Mouse (Mus musculus): ENCODE measurements around the gene Gm17387.

The Gm17387 gene

GRCm38 (mm10) chr7:141047581-141048225 is 18.8 kb downstream of the Gm17387 start:
- peak in 1 of 2 experiments; percentile 74 for DNase-seq (ENCODE audit: low spot score in 2 of 2)

DNA sequence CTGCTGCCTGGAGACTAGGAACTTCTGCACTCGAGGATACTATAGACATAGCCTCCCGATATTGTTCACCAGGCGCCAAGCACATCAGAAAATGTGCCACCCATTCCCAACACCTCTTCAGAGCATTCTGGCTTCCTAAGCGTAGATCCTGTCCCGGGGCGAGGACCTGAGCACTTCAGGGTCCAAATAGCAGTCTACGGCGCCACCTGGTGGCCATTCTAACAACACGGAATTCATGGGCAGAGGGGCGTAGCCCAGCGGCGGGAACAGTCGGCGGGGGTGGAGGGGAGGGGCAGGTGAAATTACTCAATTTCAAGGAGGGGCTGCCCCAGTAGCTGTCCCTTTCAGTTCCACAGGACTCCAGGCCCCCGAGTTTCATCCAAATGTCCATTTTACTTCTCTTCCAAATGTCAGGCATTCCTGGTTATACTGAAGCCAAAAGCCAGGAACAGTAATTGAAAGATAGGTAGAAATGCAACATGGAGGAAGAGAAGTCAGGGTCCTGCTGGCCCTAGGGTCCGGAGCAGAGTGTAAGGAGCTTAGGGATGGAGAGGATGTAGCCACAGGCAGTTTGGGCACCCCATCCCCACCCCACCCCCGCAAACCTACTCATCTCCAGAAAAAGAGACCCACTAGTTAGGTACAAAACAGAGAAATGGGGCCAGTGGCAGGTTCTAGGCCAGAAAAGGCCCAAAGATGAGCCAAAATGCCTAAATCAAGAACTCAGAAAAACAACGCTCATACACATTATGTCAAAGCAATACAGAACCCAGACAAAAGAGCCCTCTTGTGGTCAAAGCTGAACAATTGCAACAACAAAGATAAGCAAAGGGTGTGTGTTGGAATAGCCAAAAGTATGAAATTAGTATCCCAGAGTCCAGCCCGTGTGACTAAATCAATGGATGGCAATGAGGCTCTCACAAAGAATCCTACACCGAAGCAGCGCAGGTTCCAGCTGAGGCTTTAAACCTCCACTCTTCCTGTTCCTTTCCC is 19.6 kb downstream of the Gm17387 start:
- DNase-seq (ENCODE audit: low spot score in 2 of 2): peak; percentile 88 to 96

GRCm38 (mm10) chr7:141049326-141049725 is 20.4 kb downstream of the Gm17387 start:
- DNase-seq (ENCODE audit: low spot score in 2 of 2): no peak

- DNase-seq (ENCODE audit: low spot score in 2 of 2): no peak
These were observed 22.2 kb downstream of the Gm17387 start for GRCm38 (mm10) chr7:141051060-141051685.

DNA sequence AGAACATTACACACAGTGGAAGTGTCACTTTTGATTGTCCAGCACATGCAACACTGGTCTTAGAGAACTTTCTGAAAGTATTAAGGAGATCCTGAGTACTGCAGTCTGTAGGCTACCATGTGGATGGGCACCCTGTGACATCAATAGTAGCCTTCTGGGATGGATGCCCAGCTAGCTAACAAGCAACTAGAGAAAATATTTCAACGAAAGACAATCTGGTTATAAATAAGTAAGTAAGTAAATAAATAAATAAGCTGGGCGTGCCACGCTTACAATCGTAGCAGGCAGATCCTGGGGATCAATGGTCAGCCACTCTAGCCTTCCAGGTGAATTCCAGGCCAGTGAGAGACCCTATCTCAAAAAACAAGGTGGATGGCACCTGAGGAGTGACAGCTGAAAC is 23.1 kb downstream of the Gm17387 start:
- no peak for DNase-seq (ENCODE audit: low spot score in 2 of 2)

DNA sequence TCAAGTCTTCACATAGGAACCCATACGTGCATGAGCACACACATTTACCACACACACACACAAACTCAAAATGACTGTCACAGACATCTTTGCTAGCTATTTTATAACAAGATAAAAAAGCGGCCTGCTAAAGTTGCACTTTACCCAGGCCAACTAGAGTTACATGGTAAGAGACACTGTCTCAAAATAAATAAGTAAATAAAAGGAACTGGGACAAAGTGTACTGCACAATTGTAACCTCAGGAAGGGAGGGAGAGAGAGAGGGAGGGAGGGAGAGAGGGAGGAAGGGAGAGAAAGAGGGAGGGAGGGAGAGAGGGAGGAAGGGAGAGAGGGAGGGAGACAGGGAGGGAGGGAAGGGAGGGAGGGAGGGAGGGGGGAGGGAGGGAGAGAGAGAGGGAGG is 23.5 kb downstream of the Gm17387 start:
- no peak for DNase-seq (ENCODE audit: low spot score in 2 of 2)

- DNase-seq (ENCODE audit: low spot score in 2 of 2): no peak
These were observed 26.9 kb downstream of the Gm17387 start for GRCm38 (mm10) chr7:141055785-141056184.

GRCm38 (mm10) chr7:141056976-141057375 is 28.0 kb downstream of the Gm17387 start:
- DNase-seq (ENCODE audit: low spot score in 2 of 2): no peak

DNA sequence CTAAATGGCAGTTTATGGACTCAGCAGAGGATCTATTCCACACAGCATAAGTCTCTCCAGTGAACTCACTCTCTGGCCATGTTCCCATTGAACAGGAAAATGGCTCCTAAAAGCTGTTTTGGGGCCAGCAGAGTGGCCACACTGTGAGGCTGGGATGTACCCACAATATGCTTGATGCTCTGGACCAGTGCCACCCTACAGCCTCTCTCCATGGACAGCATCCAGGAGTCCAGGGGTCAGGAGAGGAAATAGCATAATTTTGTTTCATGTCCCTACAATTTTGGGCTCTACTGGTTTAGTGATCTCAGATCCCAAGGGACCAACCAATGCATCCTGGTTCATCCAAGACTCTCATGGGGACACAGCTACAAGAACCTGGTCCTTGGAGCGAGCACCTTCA is 28.6 kb downstream of the Gm17387 start:
- no peak for DNase-seq (ENCODE audit: low spot score in 2 of 2)

- DNase-seq (ENCODE audit: low spot score in 2 of 2): no peak
These were observed 29.8 kb downstream of the Gm17387 start for GRCm38 (mm10) chr7:141058601-141059341.

DNA sequence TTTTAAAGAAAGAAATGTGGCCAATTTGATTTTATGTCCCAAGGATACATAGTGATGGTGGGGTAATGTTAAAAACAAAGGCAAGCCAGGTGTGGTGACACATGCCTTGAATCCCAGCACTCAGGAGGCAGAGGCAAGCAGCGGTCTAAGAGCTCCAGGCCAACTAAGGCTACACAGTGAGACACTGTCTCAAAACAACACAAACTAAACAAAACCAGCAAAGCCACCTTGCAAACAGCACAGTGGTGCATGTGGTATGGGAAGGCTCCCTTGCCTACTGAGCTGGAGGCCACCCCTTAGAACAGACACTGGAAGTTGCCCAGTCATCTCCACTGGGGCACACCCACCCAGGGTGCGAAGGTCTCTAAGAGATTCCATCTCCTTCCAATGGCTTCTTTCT is 31.0 kb downstream of the Gm17387 start:
- no peak for DNase-seq (ENCODE audit: low spot score in 2 of 2)

- DNase-seq (ENCODE audit: low spot score in 2 of 2): peak in 1 of 2 experiments; percentile 46
These were observed 31.7 kb downstream of the Gm17387 start, which contains the start of gene B4galnt4 for GRCm38 (mm10) chr7:141060426-141061242. Gene B4galnt4 (plus strand): TSS chr7:141061104.

GRCm38 (mm10) chr7:141061269-141061692 is 32.4 kb downstream of the Gm17387 start:
- no peak for DNase-seq (ENCODE audit: low spot score in 2 of 2)

DNA sequence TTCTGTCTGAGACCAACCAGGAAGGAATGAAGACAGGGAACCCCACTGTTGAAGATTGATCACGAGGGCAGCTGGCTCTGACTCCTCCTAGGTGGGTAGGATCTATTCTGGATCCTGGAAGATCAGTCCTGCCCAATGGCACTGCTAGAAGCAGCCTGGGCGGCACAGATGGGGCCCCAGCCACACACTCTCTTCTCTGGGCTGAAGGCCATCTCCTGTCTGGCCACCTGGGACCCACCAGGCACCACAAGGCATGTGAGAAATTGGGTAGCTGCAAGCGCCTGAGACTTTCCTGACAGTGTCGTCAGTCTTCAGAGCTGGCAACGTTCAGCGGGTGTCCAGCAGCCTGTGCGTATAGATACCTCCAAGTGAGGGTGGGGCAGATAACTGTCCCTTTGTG is 33.6 kb downstream of the Gm17387 start:
- DNase-seq (ENCODE audit: low spot score in 2 of 2): no peak

DNA sequence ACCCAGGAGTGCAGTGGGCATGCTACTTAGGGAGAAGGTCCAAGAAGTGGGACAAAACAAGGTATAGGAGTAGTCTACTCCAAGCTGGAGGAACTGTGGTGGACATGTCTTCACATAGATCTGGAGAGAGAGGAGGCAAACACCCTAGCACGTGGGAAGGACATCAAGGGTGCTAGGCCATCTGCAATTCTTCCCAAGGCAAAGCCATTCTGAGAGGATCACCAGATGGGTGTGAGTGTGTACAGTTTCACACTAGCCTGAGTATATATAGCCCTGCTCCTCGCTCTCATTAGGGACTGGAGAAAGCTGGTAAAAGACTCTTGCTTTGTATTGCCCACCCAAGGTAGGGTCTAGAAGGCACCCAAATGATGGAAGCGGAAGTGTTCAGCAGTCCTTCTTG is 34.4 kb downstream of the Gm17387 start:
- no peak for DNase-seq (ENCODE audit: low spot score in 2 of 2)

GRCm38 (mm10) chr7:141064175-141064574 is 35.2 kb downstream of the Gm17387 start:
- DNase-seq (ENCODE audit: low spot score in 2 of 2): no peak

DNA sequence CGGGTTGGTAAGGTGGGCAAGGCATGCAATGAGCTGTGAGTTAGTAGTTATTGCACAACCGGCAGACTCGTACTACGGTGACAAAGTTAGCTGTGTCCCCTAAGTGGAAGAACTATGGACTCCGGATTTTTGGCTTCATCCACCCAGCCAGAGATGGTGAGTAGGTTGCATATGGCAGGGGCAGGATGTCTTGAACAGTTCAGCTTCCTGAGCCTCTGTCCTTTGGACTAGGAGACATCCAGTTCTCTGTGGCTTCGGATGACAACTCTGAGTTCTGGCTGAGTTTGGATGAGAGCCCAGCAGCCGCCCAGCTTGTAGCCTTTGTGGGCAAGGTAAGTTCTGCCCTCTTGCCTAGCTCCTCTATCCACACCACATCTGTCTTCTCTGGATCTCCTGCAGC is 35.6 kb downstream of the Gm17387 start:
- DNase-seq (ENCODE audit: low spot score in 2 of 2): no peak

- peak in 1 of 2 experiments; percentile 64 for DNase-seq (ENCODE audit: low spot score in 2 of 2)
These were observed 39.4 kb downstream of the Gm17387 start for GRCm38 (mm10) chr7:141068351-141068750.

GRCm38 (mm10) chr7:141070058-141070862 is 41.3 kb downstream of the Gm17387 start:
- DNase-seq (ENCODE audit: low spot score in 2 of 2): peak; percentile 65 to 85

Measured in spleen, postnatal 4 days (tissue).